Mouse (Mus musculus): Measurements from ENCODE around the gene Mgmt. TPM values are rescaled to one million over a fixed set of nuclear protein-coding genes. Genes with fewer than 3 reads are reported as not detected.

Mgmt gene
- 5.2 and 6.4 TPM in 2 replicates for total RNA-seq (2021)
- long read RNA-seq, transcript Mgmt-201 (5 exons, 2,894 nt), result major isoform, 7 of 14 reads
- long read RNA-seq, partial matches to known transcripts, result 1 of 14 reads
- long read RNA-seq, other reads (novel, unspliced or antisense), result 6 of 14 reads

- DNase-seq, result peak; percentile 94
These were observed at the start of gene Mgmt for GRCm38 (mm10) chr7:136894106-136894986. Gene Mgmt (plus strand): TSS chr7:136894614.

- no peak for DNase-seq
These were observed 49.6 kb upstream of the Mgmt start for GRCm38 (mm10) chr7:136844835-136845234.

GRCm38 (mm10) chr7:136845321-136845720, 49.1 kb upstream of the Mgmt start:
- DNase-seq, result no peak

- no peak for DNase-seq
These were observed 48.3 kb upstream of the Mgmt start for GRCm38 (mm10) chr7:136846086-136846620.

GRCm38 (mm10) chr7:136847601-136848000, 46.8 kb upstream of the Mgmt start:
- no peak for DNase-seq

- DNase-seq, result no peak
These were observed 45.7 kb upstream of the Mgmt start for GRCm38 (mm10) chr7:136848761-136849160.

- DNase-seq, result no peak
These were observed 44.6 kb upstream of the Mgmt start for GRCm38 (mm10) chr7:136849811-136850210.

- no peak for DNase-seq
These were observed 44.1 kb upstream of the Mgmt start for GRCm38 (mm10) chr7:136850339-136850738.

GRCm38 (mm10) chr7:136851946-136852345, 42.5 kb upstream of the Mgmt start:
- no peak for DNase-seq

GRCm38 (mm10) chr7:136852721-136853120, 41.7 kb upstream of the Mgmt start:
- no peak for DNase-seq

GRCm38 (mm10) chr7:136864677-136865463, 29.5 kb upstream of the Mgmt start:
- DNase-seq, result no peak

GRCm38 (mm10) chr7:136865876-136866275, 28.5 kb upstream of the Mgmt start:
- DNase-seq, result no peak

GRCm38 (mm10) chr7:136866535-136866934, 27.9 kb upstream of the Mgmt start:
- DNase-seq, result no peak

GRCm38 (mm10) chr7:136871535-136871934, 22.9 kb upstream of the Mgmt start:
- DNase-seq, result no peak

GRCm38 (mm10) chr7:136872059-136872458, 22.4 kb upstream of the Mgmt start:
- no peak for DNase-seq

- DNase-seq, result no peak
These were observed 20.0 kb upstream of the Mgmt start for GRCm38 (mm10) chr7:136874396-136874795.

GRCm38 (mm10) chr7:136880386-136880785, 14.0 kb upstream of the Mgmt start:
- no peak for DNase-seq

GRCm38 (mm10) chr7:136888161-136888560, 6.3 kb upstream of the Mgmt start:
- DNase-seq, result no peak

- DNase-seq, result no peak
These were observed 942 bp downstream of the Mgmt start for GRCm38 (mm10) chr7:136895356-136895755.

- DNase-seq, result no peak
These were observed 1.4 kb downstream of the Mgmt start for GRCm38 (mm10) chr7:136895851-136896250.

- DNase-seq, result no peak
These were observed 3.1 kb downstream of the Mgmt start for GRCm38 (mm10) chr7:136897481-136897880.

GRCm38 (mm10) chr7:136898005-136898404, 3.6 kb downstream of the Mgmt start:
- DNase-seq, result no peak
